Mouse (Mus musculus) forebrain, embryonic 13.5 days (tissue): Measurements from ENCODE around the gene Oas1d. TPM values are rescaled to one million over a fixed set of nuclear protein-coding genes. Genes with fewer than 3 reads are reported as not detected.
"Not testable (repeated sequence)": the region's sequence is repeated elsewhere in the genome, so short reads cannot be mapped to it uniquely, and the experiment has no call there.

ENCODE experiments used
- ATAC-seq: fragments of 200-750 bp; cut with Nextera tagmentation; 2 replicates; pipeline ENCODE4 v1.8.0; 2017
- H3K27ac ChIP-seq: fragments of 300-500 bp; sonication (generic); 2 replicates; pipeline ENCODE4 v1.5.1; 2015; ENCODE audit warnings: inconsistent platforms, mild to moderate bottlenecking, moderate library complexity
- H3K27me3 ChIP-seq: fragments of 300-500 bp; sonication (generic); 2 replicates; pipeline ENCODE4 v1.6.1; 2015; ENCODE audit warnings: mild to moderate bottlenecking, inconsistent platforms
- H3K36me3 ChIP-seq: fragments of 300-500 bp; sonication (generic); 2 replicates; pipeline ENCODE4 v1.6.1; 2015; ENCODE audit warnings: mild to moderate bottlenecking, inconsistent platforms; ENCODE audit not compliant: poor library complexity, severe bottlenecking
- H3K4me1 ChIP-seq: fragments of 300-500 bp; sonication (generic); 2 replicates; pipeline ENCODE4 v1.6.1; 2015; ENCODE audit warnings: inconsistent platforms
- H3K4me2 ChIP-seq: fragments of 300-500 bp; sonication (generic); 2 replicates; pipeline ENCODE4 v1.6.1; 2015; ENCODE audit warnings: inconsistent platforms, mild to moderate bottlenecking, moderate library complexity
- H3K4me3 ChIP-seq: fragments of 300-500 bp; sonication (generic); 2 replicates; pipeline ENCODE4 v1.5.1; 2015; ENCODE audit warnings: mild to moderate bottlenecking, inconsistent platforms
- H3K9ac ChIP-seq: fragments of 300-500 bp; sonication (generic); 2 replicates; pipeline ENCODE4 v1.6.1; 2015; ENCODE audit warnings: mild to moderate bottlenecking, inconsistent platforms
- H3K9me3 ChIP-seq: fragments of 300-500 bp; sonication (generic); replicated peaks from 2 replicates; pipeline ENCODE4 v1.6.1; 2016; ENCODE audit warnings: inconsistent platforms
- WGBS: fragments of 180-500 bp; shearing (Covaris S2); methylation state at CpG from one replicate; pipeline ENCODE4 v1.1.7; 2015; 5-methylcytosine and 5-hydroxymethylcytosine counted together
- polyA plus RNA-seq: library from polyadenylated mRNA; unstranded; fragments of >200 nt; fragmentation: Nextera tagmentation; extraction: Ambion mirVana; gene quantifications from 2 replicates; pipeline ENCODE4 v1.2.1, GENCODE M21; 2015

The Oas1d gene
- polyA plus RNA-seq, 1 experiment from 2014 or later, result not detected

- no peak overlapping the region for H3K9ac ChIP-seq
- H3K27ac ChIP-seq, result no peak overlapping the region
- no peak overlapping the region for H3K4me3 ChIP-seq
- H3K9me3 ChIP-seq, result no peaks in the 10 kb centered on the region
- no peak overlapping the region for H3K4me2 ChIP-seq
- H3K27me3 ChIP-seq, result no peaks in the 10 kb centered on the region
- no peak for ATAC-seq
- WGBS, result 80% methylated on average over 2 of the region's 2 CpGs
- no peaks in the 10 kb centered on the region for H3K4me1 ChIP-seq
- H3K36me3 ChIP-seq, result no peaks in the 10 kb centered on the region
Observed at GRCm38 (mm10) chr5:120890026-120890425, 24.3 kb upstream of the Oas1d start.

- no peaks in the 10 kb centered on the region for H3K4me1 ChIP-seq
- H3K36me3 ChIP-seq, result no peaks in the 10 kb centered on the region
- WGBS, result 52% methylated on average over 3 of the region's 3 CpGs
- no peaks in the 10 kb centered on the region for H3K9me3 ChIP-seq
- no peak overlapping the region for H3K27ac ChIP-seq
- no peak overlapping the region for H3K4me2 ChIP-seq
- no peak overlapping the region for H3K9ac ChIP-seq
- no peaks in the 10 kb centered on the region for H3K27me3 ChIP-seq
- ATAC-seq, result no peak
- H3K4me3 ChIP-seq, result no peak overlapping the region
Observed at GRCm38 (mm10) chr5:120890991-120891390, 23.3 kb upstream of the Oas1d start.

- WGBS, result 84% methylated on average over 2 of the region's 2 CpGs
- not testable (repeated sequence) for H3K27me3 ChIP-seq, H3K4me2 ChIP-seq, H3K9me3 ChIP-seq, H3K9ac ChIP-seq, H3K4me3 ChIP-seq, H3K4me1 ChIP-seq, H3K27ac ChIP-seq, H3K36me3 ChIP-seq, ATAC-seq
Observed at GRCm38 (mm10) chr5:120891566-120892242, 22.6 kb upstream of the Oas1d start.

- H3K27ac ChIP-seq, result no peak overlapping the region
- 79% methylated on average over 2 of the region's 2 CpGs for WGBS
- no peak overlapping the region for H3K4me3 ChIP-seq
- H3K9ac ChIP-seq, result no peak overlapping the region
- H3K4me1 ChIP-seq, result no peaks in the 10 kb centered on the region
- no peaks in the 10 kb centered on the region for H3K27me3 ChIP-seq
- H3K36me3 ChIP-seq, result no peaks in the 10 kb centered on the region
- ATAC-seq, result no peak
- no peak overlapping the region for H3K4me2 ChIP-seq
- no peaks in the 10 kb centered on the region for H3K9me3 ChIP-seq
Observed at GRCm38 (mm10) chr5:120892243-120892660, 22.1 kb upstream of the Oas1d start.

GRCm38 (mm10) chr5:120893866-120894265 lies 20.5 kb upstream of the Oas1d start:
- H3K9ac ChIP-seq, H3K9me3 ChIP-seq, H3K27me3 ChIP-seq, H3K4me1 ChIP-seq, H3K27ac ChIP-seq, H3K36me3 ChIP-seq, H3K4me2 ChIP-seq, ATAC-seq, H3K4me3 ChIP-seq: not testable (repeated sequence)
- 94% methylated on average over 4 of the region's 4 CpGs for WGBS

- H3K9me3 ChIP-seq, H3K4me1 ChIP-seq, H3K9ac ChIP-seq, H3K36me3 ChIP-seq, H3K27ac ChIP-seq, H3K27me3 ChIP-seq, H3K4me3 ChIP-seq, H3K4me2 ChIP-seq, ATAC-seq: not testable (repeated sequence)
- WGBS, result 87% methylated on average over 2 of the region's 2 CpGs
Observed at GRCm38 (mm10) chr5:120894692-120895091, 19.6 kb upstream of the Oas1d start.

GRCm38 (mm10) chr5:120895231-120895900 lies 19.0 kb upstream of the Oas1d start:
- Histone ChIP-seq H3K4me2 (no peak overlapping the region), H3K36me3 (no peaks in the 10 kb centered on the region), H3K27me3 (no peaks in the 10 kb centered on the region), H3K27ac (no peak overlapping the region), H3K4me1 (no peaks in the 10 kb centered on the region), H3K9ac (no peak overlapping the region), H3K4me3 (no peak overlapping the region), H3K9me3 (no peaks in the 10 kb centered on the region; the same call in 1 of the 2 replicates)
- no peak for ATAC-seq
- 87% methylated on average over 11 of the region's 11 CpGs for WGBS

- Histone ChIP-seq H3K4me2 (no peak overlapping the region), H3K27ac (no peak overlapping the region), H3K4me3 (no peak overlapping the region), H3K9me3 (no peaks in the 10 kb centered on the region; the same call in 1 of the 2 replicates), H3K4me1 (no peaks in the 10 kb centered on the region), H3K27me3 (no peaks in the 10 kb centered on the region), H3K9ac (no peak overlapping the region), H3K36me3 (no peaks in the 10 kb centered on the region)
- no peak for ATAC-seq
- WGBS, result 90% methylated on average over 6 of the region's 6 CpGs
Observed at GRCm38 (mm10) chr5:120898307-120898706, 16.0 kb upstream of the Oas1d start.

- Histone ChIP-seq H3K9me3 (no peaks in the 10 kb centered on the region; the same call in 1 of the 2 replicates), H3K4me3 (no peak overlapping the region), H3K4me1 (no peaks in the 10 kb centered on the region), H3K4me2 (no peak overlapping the region), H3K27me3 (no peaks in the 10 kb centered on the region), H3K27ac (no peak overlapping the region), H3K36me3 (no peaks in the 10 kb centered on the region), H3K9ac (no peak overlapping the region)
- ATAC-seq, result no peak
Observed at GRCm38 (mm10) chr5:120898726-120899125, 15.6 kb upstream of the Oas1d start.

- Histone ChIP-seq H3K9me3 (no peaks in the 10 kb centered on the region; the same call in 1 of the 2 replicates), H3K4me2 (no peak overlapping the region), H3K4me3 (no peak overlapping the region), H3K9ac (no peak overlapping the region), H3K27ac (no peak overlapping the region), H3K36me3 (no peaks in the 10 kb centered on the region), H3K27me3 (no peaks in the 10 kb centered on the region), H3K4me1 (no peaks in the 10 kb centered on the region)
- 57% methylated on average over 1 of the region's 1 CpGs for WGBS
- no peak for ATAC-seq
Observed at GRCm38 (mm10) chr5:120900666-120901065, 13.7 kb upstream of the Oas1d start.

- no peak overlapping the region for H3K9ac ChIP-seq
Observed at GRCm38 (mm10) chr5:120902056-120902455, 12.3 kb upstream of the Oas1d start.

GRCm38 (mm10) chr5:120906791-120907733 lies 7.3 kb upstream of the Oas1d start, which contains the start of gene Oas1a:
Gene Oas1a, minus strand, starts transcription at chr5:120907521.
- H3K9ac ChIP-seq, H3K36me3 ChIP-seq, H3K27me3 ChIP-seq, H3K4me1 ChIP-seq, H3K9me3 ChIP-seq, H3K4me3 ChIP-seq, ATAC-seq, H3K27ac ChIP-seq, H3K4me2 ChIP-seq: not testable (repeated sequence)
- 41% methylated on average over 8 of the region's 12 CpGs for WGBS

More at GRCm38 (mm10) chr5:120902056-120902455, 12.3 kb upstream of the Oas1d start:
- Histone ChIP-seq H3K27me3 (no peaks in the 10 kb centered on the region), H3K27ac (no peak overlapping the region), H3K9me3 (no peaks in the 10 kb centered on the region; the same call in 1 of the 2 replicates), H3K4me2 (no peak overlapping the region), H3K4me3 (no peak overlapping the region), H3K36me3 (no peaks in the 10 kb centered on the region), H3K4me1 (no peaks in the 10 kb centered on the region)
- ATAC-seq, result no peak
- WGBS, result 94% methylated on average over 5 of the region's 5 CpGs
